Mouse (Mus musculus): ENCODE measurements at regions not wholly inside any gene's neighbourhood (a gene's known extent, or its start where the extent isn't known, plus 50 kb on each side); places are given as distances from the start of the nearest gene placed in this dataset.

GRCm38 (mm10) chr9:31606936-31607335, 142.7 kb upstream of the Tmem45b start:
- TF ChIP-seq POLR2A (IDR thresholded peaks at IDR 0.05; ENCODE audit: insufficient read length, low read depth) = no peak
- TF ChIP-seq TCF3 (IDR thresholded peaks at IDR 0.05; ENCODE audit: insufficient read length, low read depth) = no peak
- TF ChIP-seq SRF (IDR thresholded peaks at IDR 0.05; ENCODE audit: control insufficient read depth, insufficient read length, low read depth) = no peak
- no peak for TF ChIP-seq MYOD1 (IDR thresholded peaks at IDR 0.05; ENCODE audit: control insufficient read depth in 1 of 3, insufficient read length in 2 of 3, low read depth in 2 of 3)
- no peak for TF ChIP-seq MAX (IDR thresholded peaks at IDR 0.05; ENCODE audit: low read depth)
- TF ChIP-seq TCF12 (IDR thresholded peaks at IDR 0.05; ENCODE audit: insufficient read depth, poor library complexity, severe bottlenecking) = no peak
- TF ChIP-seq USF1 (IDR thresholded peaks at IDR 0.05; ENCODE audit: low read depth) = no peak
- TF ChIP-seq REST (IDR thresholded peaks at IDR 0.05; ENCODE audit: insufficient read depth, insufficient read length) = no peak
- no peak for TF ChIP-seq E2F4 (IDR thresholded peaks at IDR 0.05; ENCODE audit: insufficient read depth)
- TF ChIP-seq CEBPB (IDR thresholded peaks at IDR 0.05; ENCODE audit: insufficient read depth, poor library complexity, severe bottlenecking) = no peak
- TF ChIP-seq POLR2AphosphoS2 (IDR thresholded peaks at IDR 0.05; ENCODE audit: insufficient read length, low read depth) = no peak
